Mouse (Mus musculus) kidney, adult 2 months (tissue): ENCODE results near the gene Gm20662. TPM values are rescaled to one million over a fixed set of nuclear protein-coding genes. Genes with fewer than 3 reads are reported as not detected.

Experiments
- DNase-seq: peaks from one replicate; pipeline ENCODE4 v3.0.0; 2021
- H3K27ac ChIP-seq: fragments of 200-500 bp; 2 replicates; pipeline ENCODE4 v1.5.1; 2012; ENCODE audit warnings: low read depth, low read length, control low read depth, inconsistent platforms; ENCODE audit not compliant: insufficient read depth
- H3K27me3 ChIP-seq: fragments of 200-500 bp; replicated peaks from 2 replicates; pipeline ENCODE4 v1.6.1; 2012; ENCODE audit warnings: mild to moderate bottlenecking, moderate library complexity, low read length, inconsistent platforms; ENCODE audit not compliant: control insufficient read depth, insufficient read depth
- H3K36me3 ChIP-seq: fragments of 200-500 bp; 2 replicates; pipeline ENCODE4 v1.6.1; 2012; ENCODE audit warnings: mild to moderate bottlenecking, moderate library complexity, low read length, inconsistent platforms; ENCODE audit not compliant: control insufficient read depth, insufficient read depth
- H3K4me1 ChIP-seq: fragments of 200-500 bp; 2 replicates; pipeline ENCODE4 v1.6.1; 2011; ENCODE audit warnings: low read length; ENCODE audit not compliant: control insufficient read depth, insufficient read depth
- H3K4me3 ChIP-seq: fragments of 200-500 bp; 2 replicates; pipeline ENCODE4 v1.5.1; 2011; ENCODE audit warnings: mild to moderate bottlenecking, low read depth, low read length, control low read depth; ENCODE audit not compliant: insufficient read depth
- CTCF ChIP-seq: fragments of 200-500 bp; conservative IDR thresholded peaks from 2 replicates; pipeline ENCODE4 v1.5.1; 2011; ENCODE audit warnings: low read depth, mild to moderate bottlenecking, control low read depth, low read length, moderate library complexity, mixed read lengths; ENCODE audit not compliant: insufficient read depth, insufficient read length
- POLR2A ChIP-seq: fragments of 200-500 bp; IDR thresholded peaks from one replicate; pipeline ENCODE4 v1.6.1; 2011; ENCODE audit warnings: low read depth, low read length, control low read depth
- WGBS: fragments of 180-500 bp; shearing (Covaris S2); methylation state at CpG from one replicate; pipeline ENCODE4 v1.1.7; 2018; 5-methylcytosine and 5-hydroxymethylcytosine counted together
- polyA plus RNA-seq: library from polyadenylated mRNA; depleted of rRNA; stranded (reverse); fragments of >200 nt; gene quantifications from 2 replicates; pipeline ENCODE4 v1.2.3, GENCODE M21; 2012

Gm20662 gene
- polyA plus RNA-seq, 1 experiment, result 0.55 TPM

GRCm38 (mm10) chr9:107984754-107985055 lies 11.4 kb upstream of the Gm20662 start:
- DNase-seq, result no peak
- 68% methylated on average over 9 of the region's 9 CpGs for WGBS
- peak overlapping the region; percentile 98 for H3K27ac ChIP-seq

DNA sequence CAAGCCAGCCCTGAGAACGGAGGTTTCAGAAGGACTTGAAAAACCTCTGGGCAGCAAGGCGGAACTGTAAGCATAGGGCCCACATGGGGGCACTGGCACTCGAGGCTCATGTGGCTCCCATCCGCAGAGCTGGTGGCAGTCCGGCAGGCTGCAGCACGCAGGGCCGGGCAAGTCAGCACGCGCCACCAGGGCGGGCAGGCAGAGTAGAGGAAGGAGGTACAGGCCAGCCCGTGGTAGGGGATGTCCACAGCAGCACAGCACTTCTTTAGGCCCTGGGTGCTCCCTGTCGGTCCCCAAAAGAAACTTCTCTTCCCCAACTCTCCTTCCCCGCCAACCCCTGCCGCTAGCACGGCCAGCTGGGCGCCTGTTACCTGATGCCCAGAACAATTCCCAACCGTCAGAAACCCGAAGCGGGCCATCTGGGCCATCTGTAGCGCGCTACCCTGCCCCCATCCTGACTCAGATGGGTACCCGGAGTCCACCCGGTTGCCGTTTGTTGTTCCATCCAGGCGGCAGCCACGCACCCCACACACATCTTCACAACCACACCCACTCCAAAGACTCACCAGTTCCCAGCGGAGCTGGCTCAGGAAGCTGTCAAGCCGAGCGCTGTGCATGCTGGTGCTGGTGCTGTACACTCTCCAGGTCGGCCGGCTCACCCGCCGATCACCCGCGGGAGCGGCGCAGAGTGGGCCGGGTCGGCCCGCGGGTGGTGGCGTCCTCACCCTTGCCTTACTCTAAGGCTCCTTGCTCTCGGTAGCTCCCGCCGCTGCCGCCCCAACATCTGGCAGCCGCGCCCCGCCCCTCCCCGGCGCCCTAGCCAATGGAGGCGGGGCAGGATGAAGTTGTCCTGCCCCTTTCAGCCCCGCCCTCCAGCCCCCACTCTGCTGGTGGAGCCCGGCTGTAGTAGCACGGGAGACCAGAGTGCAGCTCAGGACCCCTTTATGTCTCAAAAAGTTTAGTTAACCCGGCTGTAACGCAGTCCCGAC lies 10.7 kb upstream of the Gm20662 start, which contains the start of gene Inka1:
Gene Inka1 (minus strand): TSS at position 749 of the 989 bp plus-strand sequence.
- Histone ChIP-seq H3K4me3 (peak within 1 kb of the TSS; percentile 52), H3K27ac (peak within 1 kb of the TSS; percentile 98), H3K4me1 (no peaks in the 10 kb centered on the region; the same call in 1 of the 2 replicates), H3K36me3 (no peaks in the 10 kb centered on the region), H3K27me3 (no peaks in the 10 kb centered on the region)
- whole genome bisulfite sequencing, result 1% methylated on average over 58 of the region's 58 CpGs
- TF ChIP-seq CTCF (no peak), POLR2A (peak; percentile 73)
- peak; percentile 94 for DNase-seq

More at GRCm38 (mm10) chr9:107984754-107985055, 11.4 kb upstream of the Gm20662 start:
- Histone ChIP-seq H3K4me1 (no peaks in the 10 kb centered on the region; the same call in 1 of the 2 replicates), H3K4me3 (peak overlapping the region; percentile 52), H3K27me3 (no peaks in the 10 kb centered on the region), H3K36me3 (no peaks in the 10 kb centered on the region)
- TF ChIP-seq CTCF (no peak), POLR2A (no peak)

DNA sequence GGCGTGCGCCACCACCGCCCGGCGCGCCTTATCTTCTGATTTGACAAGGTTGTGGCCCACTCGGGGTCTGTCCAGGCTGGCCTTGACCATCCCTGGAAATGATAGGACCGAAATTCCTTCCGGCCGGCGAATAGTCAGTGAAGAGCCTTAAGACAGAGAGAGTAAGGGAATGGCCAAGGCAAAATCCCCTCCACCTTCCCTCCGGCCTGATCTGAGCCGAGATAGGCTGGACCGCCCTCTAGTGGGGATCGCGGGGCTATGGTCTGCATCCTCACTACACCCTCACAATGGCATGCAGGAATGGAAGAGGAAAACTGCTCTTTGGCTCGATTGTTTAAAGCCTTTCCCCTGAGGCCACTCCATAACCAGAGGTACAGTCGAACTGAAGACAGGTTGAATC lies 9.8 kb upstream of the Gm20662 start:
- Histone ChIP-seq H3K4me1 (no peaks in the 10 kb centered on the region; the same call in 1 of the 2 replicates), H3K27ac (no peak overlapping the region), H3K27me3 (no peaks in the 10 kb centered on the region), H3K4me3 (no peak overlapping the region; the same call in 1 of the 2 replicates), H3K36me3 (no peaks in the 10 kb centered on the region)
- TF ChIP-seq CTCF (peak; percentile 95), POLR2A (no peak)
- DNase-seq, result peak; percentile 87
- WGBS, result 4% methylated on average over 18 of the region's 18 CpGs

GRCm38 (mm10) chr9:107987950-107988349 lies 8.2 kb upstream of the Gm20662 start:
- Histone ChIP-seq H3K27ac (no peak overlapping the region), H3K36me3 (no peaks in the 10 kb centered on the region), H3K27me3 (no peaks in the 10 kb centered on the region), H3K4me3 (no peak overlapping the region), H3K4me1 (no peaks in the 10 kb centered on the region; the same call in 1 of the 2 replicates)
- WGBS, result 68% methylated on average over 3 of the region's 3 CpGs
- TF ChIP-seq POLR2A (no peak), CTCF (no peak)
- DNase-seq, result no peak

GRCm38 (mm10) chr9:107992197-107992596 lies 4.0 kb upstream of the Gm20662 start, which contains the start of gene Cdhr4:
Cdhr4 (plus strand) TSS chr9:107992497.
- no peaks in the 10 kb centered on the region for H3K36me3 ChIP-seq
- no peak within 1 kb of the TSS for H3K4me3 ChIP-seq
- no peak within 1 kb of the TSS for H3K27ac ChIP-seq
- no peaks in the 10 kb centered on the region for H3K4me1 ChIP-seq
- H3K27me3 ChIP-seq, result no peaks in the 10 kb centered on the region
- TF ChIP-seq CTCF, result no peak
- TF ChIP-seq POLR2A, result no peak
- 72% methylated on average over 2 of the region's 2 CpGs for WGBS
- DNase-seq, result no peak

DNA sequence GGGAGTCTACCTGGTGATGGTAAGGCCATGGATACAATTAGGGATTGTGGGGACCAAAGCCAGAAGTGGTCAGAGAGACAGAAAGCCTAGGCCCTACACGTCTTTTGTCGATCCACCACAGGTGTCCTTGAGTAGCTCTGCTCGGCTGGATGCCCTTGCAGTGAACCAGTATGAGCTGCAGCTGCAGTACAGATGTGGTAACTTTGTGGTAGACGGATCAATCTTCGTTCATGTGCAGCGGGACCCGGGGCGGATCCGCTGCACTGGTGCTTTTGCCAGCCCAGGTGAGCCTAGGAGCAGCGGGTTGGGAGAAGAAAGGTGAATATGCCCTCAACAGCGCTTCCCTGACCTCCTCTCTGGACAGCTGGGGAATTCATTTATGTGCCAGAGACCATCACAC lies 3.1 kb upstream of the Gm20662 start:
- no peak for DNase-seq
- H3K27ac ChIP-seq, result no peak overlapping the region
- no peak overlapping the region for H3K4me3 ChIP-seq
- TF ChIP-seq CTCF (no peak), POLR2A (no peak)
- H3K36me3 ChIP-seq, result no peaks in the 10 kb centered on the region
- 94% methylated on average over 11 of the region's 11 CpGs for WGBS
- no peaks in the 10 kb centered on the region for H3K27me3 ChIP-seq
- H3K4me1 ChIP-seq, result no peaks in the 10 kb centered on the region

- TF ChIP-seq CTCF, result no peak
- no peak for TF ChIP-seq POLR2A
- H3K4me1 ChIP-seq, result no peaks in the 10 kb centered on the region
- DNase-seq, result no peak
- no peak overlapping the region for H3K4me3 ChIP-seq
- no peaks in the 10 kb centered on the region for H3K36me3 ChIP-seq
- H3K27ac ChIP-seq, result no peak overlapping the region
- H3K27me3 ChIP-seq, result no peaks in the 10 kb centered on the region
- WGBS, result 53% methylated on average over 2 of the region's 2 CpGs
Measured at GRCm38 (mm10) chr9:107994464-107994863, 1.7 kb upstream of the Gm20662 start.
